Mouse (Mus musculus) thymus, adult 2 months (tissue): ENCODE measurements at regions not wholly inside any gene's neighbourhood (a gene's known extent, or its start where the extent isn't known, plus 50 kb on each side); places are given as distances from the start of the nearest gene placed in this dataset.

Experiments used
- CTCF ChIP-seq: fragments of 200-500 bp; IDR thresholded peaks from 2 replicates; pipeline ENCODE4 v1.5.1; 2012; ENCODE audit warnings: mild to moderate bottlenecking, control low read depth, low read length, moderate library complexity, borderline replicate concordance; ENCODE audit not compliant: control insufficient read depth, poor library complexity, insufficient read depth; ENCODE audit errors: extremely low read depth
- POLR2A ChIP-seq: fragments of 200-500 bp; IDR thresholded peaks from 2 replicates; pipeline ENCODE4 v1.6.1; 2012; ENCODE audit warnings: mild to moderate bottlenecking, low read length, control low read depth, moderate library complexity; ENCODE audit not compliant: control insufficient read depth, poor library complexity, insufficient read depth; ENCODE audit errors: extremely low read depth

DNA sequence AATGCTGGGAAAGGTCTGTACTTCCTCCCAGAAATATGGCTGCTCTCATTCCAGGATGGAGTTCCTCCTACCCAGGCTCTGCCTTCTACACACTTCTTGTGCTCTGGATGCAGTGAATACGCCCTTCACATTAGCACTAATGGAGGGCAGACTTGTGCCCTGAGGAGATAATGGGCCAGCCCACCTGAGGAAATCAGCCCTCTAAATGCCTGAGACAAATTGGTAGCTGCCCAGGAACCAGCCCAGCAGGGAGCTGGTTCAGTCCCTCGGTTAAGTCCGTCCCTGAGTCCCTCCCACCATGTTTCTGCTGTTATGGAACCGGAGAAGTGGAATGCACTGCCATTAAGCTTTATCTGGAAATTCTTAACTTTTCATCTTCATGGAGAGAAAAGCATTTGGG lies 303.0 kb upstream of the Map3k7 start:
- TF ChIP-seq POLR2A, result no peak
- TF ChIP-seq CTCF, result no peak
